Mouse (Mus musculus): ENCODE measurements at regions not wholly inside any gene's neighbourhood (a gene's known extent, or its start where the extent isn't known, plus 50 kb on each side); places are given as distances from the start of the nearest gene placed in this dataset.
"Not testable (repeated sequence)": the region's sequence is repeated elsewhere in the genome, so short reads cannot be mapped to it uniquely, and the experiment has no call there.

DNA sequence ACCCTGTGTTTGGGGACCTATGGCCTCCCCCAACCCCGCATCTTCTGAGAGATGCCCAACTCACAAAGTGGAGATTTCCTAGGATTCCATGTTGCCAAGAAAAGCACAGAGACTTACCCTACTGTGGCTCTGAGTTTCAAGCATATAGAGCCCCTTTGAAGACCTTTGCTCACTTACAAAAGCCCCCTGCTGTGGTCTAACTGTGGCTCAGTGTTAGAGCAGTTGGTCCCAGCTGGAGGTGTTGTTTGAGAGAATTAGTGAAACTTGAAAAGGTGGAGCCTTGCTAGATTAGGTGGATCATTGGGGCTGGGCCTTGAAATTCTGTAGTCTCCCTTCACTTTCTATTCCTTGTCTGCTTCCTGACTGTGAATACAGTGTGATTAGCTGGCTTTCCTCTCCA lies 66.6 kb upstream of the Galnt18 start:
- no peak for DNase-seq (ENCODE audit: low spot score)

DNA sequence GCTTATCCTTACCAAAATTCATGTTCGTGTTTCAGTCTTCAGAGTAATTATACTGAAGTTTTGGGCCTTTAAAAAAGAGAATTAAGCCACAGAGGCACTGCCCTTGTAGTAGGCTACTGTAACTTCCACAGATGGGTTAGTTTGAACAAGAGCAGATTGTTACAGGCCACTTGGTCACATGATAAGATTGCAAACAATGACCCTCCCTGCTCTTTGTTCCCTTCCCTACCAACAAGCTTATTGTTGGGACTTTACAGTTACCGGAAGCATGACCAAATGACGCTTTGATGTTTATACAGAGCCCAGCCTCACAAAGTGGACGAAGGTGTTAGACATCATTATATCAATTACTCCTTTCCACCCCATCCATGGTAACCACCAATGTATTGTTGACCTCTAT lies 63.9 kb upstream of the Galnt18 start:
- DNase-seq (ENCODE audit: low spot score), result no peak

DNA sequence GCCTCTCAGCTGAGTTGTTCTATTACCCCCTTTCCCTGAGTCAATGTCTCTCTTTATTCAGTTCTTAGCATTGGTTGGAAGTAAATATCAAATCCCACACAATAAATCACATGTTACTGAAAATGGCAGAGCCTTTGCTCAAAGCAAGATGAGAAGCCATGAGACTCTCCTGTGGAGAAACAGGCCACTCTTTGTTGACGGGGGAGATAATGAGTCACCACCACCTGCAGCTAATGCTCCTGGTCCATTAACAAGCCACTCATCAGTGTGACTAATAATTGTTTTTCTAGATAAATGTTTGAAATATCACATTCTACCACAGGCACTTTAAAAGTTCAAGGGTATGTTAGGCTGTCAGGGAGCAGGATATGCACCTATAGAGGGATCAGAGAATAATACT lies 61.0 kb upstream of the Galnt18 start:
- DNase-seq (ENCODE audit: low spot score), result no peak

DNA sequence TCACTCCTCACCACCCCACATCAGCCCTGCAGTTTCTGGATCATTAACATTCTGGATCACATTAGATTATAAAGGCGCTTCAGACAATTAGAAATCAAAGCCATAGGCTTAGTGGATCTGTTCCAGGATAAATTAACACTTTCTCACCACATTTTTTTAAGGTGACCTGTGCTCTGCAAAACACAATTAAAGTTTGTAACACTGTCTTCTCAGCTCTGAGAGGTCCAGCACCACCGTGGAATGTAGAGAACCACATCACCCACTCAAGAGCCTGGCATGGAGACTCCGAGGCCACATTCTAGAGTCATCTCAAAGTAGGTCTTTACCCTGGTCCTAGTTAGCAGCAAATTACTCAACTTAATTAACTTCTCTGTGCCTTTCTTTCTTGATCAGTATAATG lies 58.4 kb upstream of the Galnt18 start:
- no peak for DNase-seq (ENCODE audit: low spot score)

DNA sequence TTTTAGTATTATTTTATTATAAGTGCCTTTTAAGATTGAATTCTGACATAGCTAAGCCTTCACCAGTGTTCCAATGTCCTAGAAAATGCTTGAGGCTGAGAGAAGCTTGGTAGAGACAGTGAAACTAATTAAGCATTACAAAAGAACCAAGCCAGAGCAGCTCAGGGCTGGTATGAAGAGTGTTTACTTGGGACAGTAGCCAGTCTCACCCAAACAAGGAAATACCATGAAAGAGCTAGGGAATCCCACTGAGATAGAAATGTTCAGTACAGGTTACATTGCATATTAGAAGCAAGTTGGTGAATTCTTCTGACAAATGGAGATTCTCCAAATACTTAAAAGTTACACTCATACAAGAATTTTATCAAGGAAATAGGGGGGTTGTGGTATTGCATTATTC lies 54.6 kb upstream of the Galnt18 start:
- DNase-seq (ENCODE audit: low spot score), result not testable (repeated sequence)

DNA sequence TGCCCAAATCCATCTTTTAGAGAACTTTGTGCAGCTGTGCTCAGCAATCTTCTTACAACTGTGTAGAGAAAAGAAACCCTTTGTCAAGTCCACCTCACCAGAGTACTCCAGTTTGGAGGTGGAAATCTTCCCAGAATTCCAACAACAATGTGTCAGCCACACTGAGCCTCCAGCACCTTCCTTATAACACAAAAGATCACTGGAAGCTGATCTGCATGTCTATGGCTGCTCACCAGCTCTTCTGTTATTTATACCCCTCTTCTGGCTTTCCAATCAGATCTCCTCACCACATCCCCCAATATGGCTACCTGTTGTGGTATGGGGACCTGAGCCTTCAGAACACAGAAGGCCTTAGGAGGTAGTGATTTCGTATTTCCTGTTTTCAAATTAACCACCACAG lies 50.2 kb upstream of the Galnt18 start:
- DNase-seq (ENCODE audit: low spot score), result no peak

All from thymus, postnatal 0 days (tissue).